ENCODE assay signal across 11 mouse cellular contexts in the genomic region with DNA sequence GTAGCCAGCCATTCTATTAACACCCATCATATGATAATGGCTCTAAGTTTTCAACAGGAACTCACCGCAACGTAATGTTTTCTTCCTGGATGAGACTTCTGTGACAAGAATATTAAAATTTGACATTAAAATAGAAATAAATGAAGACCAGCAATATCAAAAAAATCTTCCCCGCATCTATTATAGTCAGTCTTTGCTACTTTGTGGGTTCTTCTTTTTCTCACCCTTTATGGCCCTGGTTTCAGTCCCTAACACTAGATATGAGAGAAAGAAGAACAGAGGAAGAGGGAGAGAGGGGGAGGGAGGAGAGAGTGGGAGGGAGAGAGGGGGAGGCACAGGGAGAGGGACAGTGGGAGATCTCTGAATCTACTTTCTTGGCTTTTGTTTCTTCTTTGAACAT. TPM values are rescaled to one million over a fixed set of nuclear protein-coding genes. Genes with fewer than 3 reads are reported as not detected.
DNase-seq lines count a peak whose midpoint lies in the region; ATAC-seq lines count a peak whose summit lies in the region.
"Had no signal": no experiment of that assay in that cellular context is flagged by ENCODE, and none has a peak within 500 bp of the region (broad histone marks: within the 10 kb centered on the region; RNA-seq: fewer than 3 reads in every experiment).

A gene (minus strand): TSS at position 101 of the 400 bp plus-strand sequence.

- WGBS in embryonic facial prominence, embryonic 15.5 days = 89% methylated on average over 3 of the region's 3 CpGs
- WGBS in midbrain, embryonic 16.5 days = 92% methylated on average over 3 of the region's 3 CpGs

- H3K4me3 ChIP-seq in embryonic facial prominence, embryonic 15.5 days (replicated peaks) = no peak within 1 kb of the TSS
- no peak within 1 kb of the TSS for H3K4me3 ChIP-seq in midbrain, embryonic 16.5 days (ENCODE audit: low read depth, low read length)

- ATAC-seq in embryonic facial prominence, embryonic 15.5 days (ENCODE audit: insufficient number of reproducible peaks, low FRiP score, low TSS enrichment, low read depth) = no peak
- no peak for ATAC-seq in midbrain, embryonic 16.5 days
- ATAC-seq in CD4-positive, CD25-positive, alpha-beta regulatory T cell, adult 4 months = no peak

- H3K27ac ChIP-seq in embryonic facial prominence, embryonic 15.5 days (replicated peaks) = no peak within 1 kb of the TSS
- no peak within 1 kb of the TSS for H3K27ac ChIP-seq in midbrain, embryonic 16.5 days (ENCODE audit: low read length)

- intact Hi-C loops in heart, postnatal 10 days (cut with DNase I) = no loop called here

- no peak within 1 kb of the TSS for H3K4me2 ChIP-seq in embryonic facial prominence, embryonic 15.5 days (replicated peaks)
- H3K4me2 ChIP-seq in midbrain, embryonic 16.5 days (ENCODE audit: low read length) = no peak within 1 kb of the TSS

- no peak within 1 kb of the TSS for H3K9ac ChIP-seq in embryonic facial prominence, embryonic 15.5 days
- H3K9ac ChIP-seq in midbrain, embryonic 16.5 days (ENCODE audit: low read depth, low read length) = no peak within 1 kb of the TSS

- no peak for DNase-seq in layer of hippocampus, postnatal 14 days (ENCODE audit: low spot score in 2 of 2)
- DNase-seq in layer of hippocampus, adult 11-12 months (ENCODE audit: low spot score) = no peak
- DNase-seq in adrenal gland, postnatal 14 days = no peak
- no peak for DNase-seq in heart, postnatal 10 days
- DNase-seq in c-Kit-positive CD71-positive TER-119-positive erythroid progenitor cells, embryonic 14.5 days (ENCODE audit: low spot score) = no peak
- DNase-seq: right cerebral cortex, postnatal 14 days; thymus, postnatal 4 days had no signal

- H3K36me3 ChIP-seq in embryonic facial prominence, embryonic 15.5 days = no peaks in the 10 kb centered on the region
- no peaks in the 10 kb centered on the region for H3K36me3 ChIP-seq in midbrain, embryonic 16.5 days (ENCODE audit: control insufficient read depth, insufficient read depth, low read length)
- H3K36me3 ChIP-seq: G1E had no signal

- peaks cover 8% of the 10 kb centered on the region; the same call in 1 of the 2 replicates for H3K4me1 ChIP-seq in embryonic facial prominence, embryonic 15.5 days
- H3K4me1 ChIP-seq in midbrain, embryonic 16.5 days (ENCODE audit: control insufficient read depth, insufficient read depth, low read length) = 0 out of 2 replicates have a peak, but pooled peaks cover 3% of the 10 kb centered on the region

- no peaks in the 10 kb centered on the region for H3K9me3 ChIP-seq in embryonic facial prominence, embryonic 15.5 days (replicated peaks)
- no peaks in the 10 kb centered on the region for H3K9me3 ChIP-seq in midbrain, embryonic 16.5 days (replicated peaks; ENCODE audit: control insufficient read depth, low read length, poor library complexity, severe bottlenecking)
- H3K9me3 ChIP-seq: G1E had no signal

- H3K27me3 ChIP-seq in embryonic facial prominence, embryonic 15.5 days = no peaks in the 10 kb centered on the region
- H3K27me3 ChIP-seq in midbrain, embryonic 16.5 days (ENCODE audit: control insufficient read depth, insufficient read depth, low read depth, low read length) = no peaks in the 10 kb centered on the region

RNA-seq across cellular contexts. Expression of the gene that starts here (rescaled TPM):
- 10 to 100 TPM; 14.3 to 14.4 TPM for total RNA-seq in layer of hippocampus, postnatal 14 days (2021)
- total RNA-seq in adrenal gland, postnatal 14 days (2021) = 45.6 and 47.4 TPM in 2 replicates
- 22.8 and 30.2 TPM in 2 replicates for polyA plus RNA-seq in embryonic facial prominence, embryonic 15.5 days (2015; fragmentation: Nextera tagmentation; extraction: Ambion mirVana)
- total RNA-seq in heart, postnatal 10 days (2021) = 100 to 1,000 TPM; 222 to 226 TPM
- 3.8 and 3.9 TPM in 2 replicates for polyA plus RNA-seq in midbrain, embryonic 16.5 days (2015; fragmentation: Nextera tagmentation; extraction: Ambion mirVana)
- polyA plus RNA-seq in CD4-positive, CD25-positive, alpha-beta regulatory T cell, adult 4 months (2017; shearing (Covaris generic)) = under 1 TPM in 1 of 2 experiments, not detected in 1; 0.13 TPM
- polyA plus RNA-seq: G1E had no signal
